Mouse (Mus musculus): Measurements from ENCODE around the gene L3mbtl1.

DNA sequence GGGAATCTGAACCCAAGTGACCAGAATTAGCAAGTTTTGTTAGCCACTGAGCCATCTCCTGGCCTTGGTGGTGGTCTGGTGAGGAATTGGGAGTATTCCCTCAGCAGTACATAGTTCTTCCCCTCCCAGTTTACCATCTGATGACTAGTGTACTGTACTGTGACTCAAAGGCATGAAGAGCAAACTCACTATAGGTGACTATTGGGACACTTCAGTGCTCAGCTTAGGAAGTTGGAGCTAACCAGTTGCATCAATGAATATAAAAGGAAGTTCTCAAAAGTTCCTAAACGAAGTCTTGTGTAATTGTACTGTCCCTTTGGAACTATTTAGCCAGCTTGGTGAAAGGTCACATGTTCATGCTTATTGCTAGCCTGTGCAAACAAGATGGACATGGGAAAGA, 3.7 kb upstream of the L3mbtl1 start:
- TF ChIP-seq CTCF (IDR thresholded peaks at IDR 0.05; ENCODE audit: low read depth) (no peak), EP300 (optimal IDR thresholded peaks at IDR 0.05) (no peak)
